Comparison of ENCODE assay signal across 9 mouse cellular contexts in the genomic region with DNA sequence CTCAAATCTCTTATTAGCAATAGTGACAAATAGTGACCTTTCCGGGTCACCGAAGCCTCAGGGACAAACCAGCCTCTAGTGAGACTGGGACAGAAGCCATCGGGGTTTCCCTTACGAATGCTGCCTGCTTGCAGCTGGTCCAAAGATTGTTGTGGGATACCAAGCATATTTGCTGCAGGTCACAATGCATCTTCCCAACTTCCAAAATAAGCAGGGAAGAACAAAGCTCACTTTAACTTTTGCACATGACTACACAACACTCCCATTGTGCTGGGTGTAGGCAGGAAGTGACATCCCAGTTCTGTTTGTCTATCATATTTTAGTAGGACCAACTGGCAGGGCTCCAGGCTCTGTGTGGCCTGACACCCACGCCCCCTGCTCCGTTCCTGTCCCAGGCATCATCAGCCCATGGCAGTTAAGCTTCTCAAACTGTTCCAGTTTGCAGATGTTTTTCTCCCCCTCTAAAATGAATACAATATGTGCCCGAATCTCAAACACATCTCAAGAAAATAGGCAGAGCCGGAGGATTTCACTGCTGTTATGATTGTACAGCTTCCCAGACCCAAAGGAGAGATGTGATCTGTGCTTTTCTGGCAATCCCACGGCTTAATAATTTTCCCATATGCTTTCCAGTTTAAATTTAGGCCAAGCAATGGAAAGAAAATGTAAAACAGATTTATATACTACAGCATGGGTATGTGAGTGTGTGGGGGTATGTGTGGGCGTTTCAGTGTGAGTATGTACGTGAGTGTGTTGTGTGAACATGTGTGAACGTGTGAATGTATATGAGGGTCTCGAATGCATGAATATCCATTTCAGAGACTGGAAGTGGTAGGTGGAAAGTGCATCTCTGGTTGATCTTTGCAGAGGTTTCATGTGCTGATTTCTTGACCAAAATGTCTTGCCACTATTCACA. TPM values are rescaled to one million over a fixed set of nuclear protein-coding genes. Genes with fewer than 3 reads are reported as not detected.
DNase-seq lines count a peak whose midpoint lies in the region; ATAC-seq and TF ChIP-seq lines count a peak whose summit lies in the region.
"Had no signal": no experiment of that assay in that cellular context is flagged by ENCODE, and none has a peak within 500 bp of the region (broad histone marks: within the 10 kb centered on the region; RNA-seq: fewer than 3 reads in every experiment).

No protein-coding gene starts in this region.

- H3K4me2 ChIP-seq in limb, embryonic 14.5 days (replicated peaks; ENCODE audit: low read depth, low read length, severe bottlenecking) = no peak overlapping the region

- peak; percentile 85 for ATAC-seq in limb, embryonic 14.5 days (ENCODE audit: low FRiP score, low read depth)
- ATAC-seq in inflammation-experienced regulatory T-cells, adult 6 months = no peak

- H3K4me3 ChIP-seq in heart, embryonic 10.5 days = no peak overlapping the region
- no peak overlapping the region for H3K4me3 ChIP-seq in limb, embryonic 14.5 days (replicated peaks; ENCODE audit: low read length)

- 77% methylated on average over 13 of the region's 13 CpGs for WGBS in heart, embryonic 10.5 days
- WGBS in limb, embryonic 14.5 days = 46% methylated on average over 13 of the region's 13 CpGs

- no peak overlapping the region for H3K27ac ChIP-seq in heart, embryonic 10.5 days
- H3K27ac ChIP-seq in limb, embryonic 14.5 days (replicated peaks; ENCODE audit: low read depth, low read length) = peak overlapping the region; percentile 75

- no peaks in the 10 kb centered on the region for H3K36me3 ChIP-seq in heart, embryonic 10.5 days
- H3K36me3 ChIP-seq in limb, embryonic 14.5 days (ENCODE audit: control insufficient read depth, insufficient read depth, low read length) = peaks cover 25% of the 10 kb centered on the region

- no peaks in the 10 kb centered on the region for H3K9me3 ChIP-seq in heart, embryonic 10.5 days
- H3K9me3 ChIP-seq in limb, embryonic 14.5 days (ENCODE audit: control insufficient read depth, low read length) = no peaks in the 10 kb centered on the region

- 0 out of 2 replicates have a peak, but pooled peaks cover 3% of the 10 kb centered on the region for H3K27me3 ChIP-seq in heart, embryonic 10.5 days (ENCODE audit: insufficient read depth, poor library complexity, severe bottlenecking)
- H3K27me3 ChIP-seq in limb, embryonic 14.5 days (ENCODE audit: control insufficient read depth, insufficient read depth, low read length) = no peaks in the 10 kb centered on the region
- H3K27me3 ChIP-seq: CH12.LX had no signal

- TF ChIP-seq POLR2A in limb, embryonic 14.5 days (IDR thresholded peaks at IDR 0.05; ENCODE audit: borderline replicate concordance, extremely low read depth, insufficient read depth, insufficient read length) = no peak

- no peak overlapping the region for H3K9ac ChIP-seq in limb, embryonic 14.5 days (ENCODE audit: low read depth, low read length, severe bottlenecking)

- no peaks in the 10 kb centered on the region for H3K4me1 ChIP-seq in heart, embryonic 10.5 days
- peaks cover 12% of the 10 kb centered on the region; the same call in 1 of the 2 replicates for H3K4me1 ChIP-seq in limb, embryonic 14.5 days (ENCODE audit: control insufficient read depth, insufficient read depth, low read length)

- peak; percentile 94 for DNase-seq in heart, adult 11 months
- DNase-seq in heart, embryonic 10.5 days (ENCODE audit: low spot score) = no peak
- DNase-seq in urinary bladder, postnatal 14 days (ENCODE audit: low spot score) = peak; percentile 24
- no peak for DNase-seq in urinary bladder, adult 2 months (ENCODE audit: low spot score)
- peak; percentile 87 for DNase-seq in limb, embryonic 14.5 days (ENCODE audit: low spot score)
- DNase-seq in MN1 (ENCODE audit: low spot score) = no peak
- DNase-seq in spleen, postnatal 4 days (ENCODE audit: low spot score in 2 of 2) = no peak

RNA-seq across cellular contexts. Expression of a gene that starts 55.5 kb away (rescaled TPM):
- 1.5 and 1.7 TPM in 2 replicates for polyA plus RNA-seq in heart, embryonic 10.5 days (2016; fragmentation: Nextera tagmentation; extraction: Ambion mirVana)
- polyA plus RNA-seq in urinary bladder, adult 2 months (2012; rRNA removed) = 0.35 and 0.81 TPM in 2 replicates
- 2.9 and 4.1 TPM in 2 replicates for polyA plus RNA-seq in limb, embryonic 14.5 days (2012; rRNA removed)
- 1.4 and 2.2 TPM in 2 replicates for polyA plus RNA-seq in limb, embryonic 14.5 days (2014; fragmentation: Nextera tagmentation; extraction: Ambion mirVana)
- 1 to 10 TPM in 2 of 3 experiments, under 1 TPM in 1; 0.36 to 1.8 (median 1.2) TPM for polyA plus RNA-seq in inflammation-experienced regulatory T-cells, adult 6 months (2017; shearing (Covaris generic))

Comparison
In these comparisons a context has a peak if more than half of its experiments do, and no peak if none do; other contexts are left out.
1. DNase-seq: peak in heart, adult 11 months (single experiment), urinary bladder, postnatal 14 days (single experiment) and limb, embryonic 14.5 days (single experiment); none in heart, embryonic 10.5 days (single experiment), urinary bladder, adult 2 months (single experiment), MN1 (single experiment) and spleen, postnatal 4 days (0 of 2).